Mouse (Mus musculus): Measurements from ENCODE around the gene Zfp760.
A peak's percentile ranks its signal among the peaks of the same experiment; 100 is the strongest.
"Not testable (repeated sequence)": the region's sequence is repeated elsewhere in the genome, so short reads cannot be mapped to it uniquely, and the experiment has no call there.

The Zfp760 gene

DNA sequence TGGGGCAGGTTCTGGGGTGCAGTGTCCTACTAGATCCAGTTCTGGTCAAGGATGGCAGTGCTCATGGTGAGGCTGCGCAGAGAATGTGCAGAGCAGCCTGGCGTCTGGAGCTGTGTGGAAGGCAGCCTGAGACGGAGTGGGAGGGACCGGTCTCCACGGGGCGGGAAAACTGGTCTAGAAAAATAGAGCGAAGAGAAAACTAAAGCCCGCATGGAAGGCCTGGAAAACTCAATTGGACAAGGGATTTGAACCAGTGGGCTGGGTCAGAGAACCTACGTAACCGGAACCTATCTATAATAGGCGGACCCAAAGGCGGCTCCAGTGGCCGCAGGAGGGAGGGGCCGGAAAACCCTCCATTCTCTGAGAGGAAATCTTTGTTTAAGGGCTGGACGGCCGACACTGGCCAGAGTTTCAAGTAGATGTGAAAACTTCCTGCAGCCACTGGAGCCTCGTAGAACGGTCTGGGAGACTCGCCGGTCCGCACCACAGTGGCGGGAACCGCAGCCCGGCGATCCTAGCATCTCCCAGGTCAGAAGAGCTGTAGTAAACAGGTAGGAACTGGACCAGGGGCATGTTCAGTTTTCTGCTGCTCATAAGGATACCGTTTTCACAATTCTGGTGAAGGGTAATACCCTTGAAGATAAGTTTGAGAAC, at the start of gene Zfp760:
TSS of gene Zfp760 (plus strand) at position 399 of the 654 bp plus-strand sequence.
- peak; percentile 93 for DNase-seq (ENCODE audit: low read depth)

DNA sequence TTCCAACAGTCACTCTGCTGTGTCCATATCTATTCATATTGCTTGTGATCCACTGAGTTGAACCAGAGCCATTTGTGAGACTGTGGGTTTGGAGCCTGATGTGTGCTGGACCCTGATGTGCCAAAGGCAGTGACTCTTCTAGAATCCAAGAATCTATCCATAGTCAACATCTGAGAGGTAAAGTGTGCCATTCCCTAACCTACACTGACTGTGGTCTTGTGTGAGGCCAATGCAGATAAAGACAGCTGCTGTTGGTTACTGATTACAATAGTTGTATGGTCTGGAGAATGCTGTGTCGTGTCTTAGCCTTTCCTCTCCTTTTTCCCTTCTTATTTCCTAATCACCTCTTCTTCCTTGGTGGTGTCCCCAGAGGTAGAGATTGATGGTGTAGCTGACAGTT, 28.7 kb upstream of the Zfp760 start:
- not testable (repeated sequence) for DNase-seq (ENCODE audit: low read depth)

DNA sequence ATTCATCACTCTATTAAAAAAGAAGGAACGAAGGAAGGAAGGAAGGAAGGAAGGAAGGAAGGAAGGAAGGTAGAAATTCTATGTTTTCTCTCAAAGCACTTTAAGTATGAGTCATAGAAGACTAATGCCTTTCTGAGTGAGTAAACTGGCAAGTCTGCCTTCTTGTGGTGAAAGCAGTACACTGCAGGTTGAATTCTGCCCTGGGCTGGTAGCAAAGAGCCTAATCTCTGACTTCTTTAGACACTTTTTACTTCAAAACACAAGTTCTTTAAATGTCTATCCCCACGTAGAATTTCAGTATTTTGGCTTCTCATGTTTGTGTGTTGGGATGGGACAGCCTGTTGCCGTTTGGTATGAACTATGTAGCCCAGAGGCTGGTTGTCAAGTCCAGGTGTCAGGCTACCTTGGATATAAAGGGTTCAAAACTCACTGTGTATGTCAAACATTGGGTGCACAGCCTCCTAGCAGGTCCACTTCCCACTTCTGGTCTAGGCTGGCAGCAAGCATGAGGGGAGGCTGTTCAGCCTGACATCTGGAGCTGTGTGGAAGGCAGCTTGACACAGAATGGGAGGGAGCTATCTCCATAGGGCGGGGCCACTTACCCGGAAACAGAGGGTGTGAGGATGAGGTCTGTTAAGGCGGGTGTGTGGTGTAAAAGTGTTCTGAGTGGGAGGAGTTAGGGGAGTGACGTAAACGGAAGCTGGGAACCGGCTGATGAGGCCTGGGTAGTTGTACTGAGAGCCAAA, 28.1 kb upstream of the Zfp760 start:
- DNase-seq (ENCODE audit: low read depth): peak; percentile 97

DNA sequence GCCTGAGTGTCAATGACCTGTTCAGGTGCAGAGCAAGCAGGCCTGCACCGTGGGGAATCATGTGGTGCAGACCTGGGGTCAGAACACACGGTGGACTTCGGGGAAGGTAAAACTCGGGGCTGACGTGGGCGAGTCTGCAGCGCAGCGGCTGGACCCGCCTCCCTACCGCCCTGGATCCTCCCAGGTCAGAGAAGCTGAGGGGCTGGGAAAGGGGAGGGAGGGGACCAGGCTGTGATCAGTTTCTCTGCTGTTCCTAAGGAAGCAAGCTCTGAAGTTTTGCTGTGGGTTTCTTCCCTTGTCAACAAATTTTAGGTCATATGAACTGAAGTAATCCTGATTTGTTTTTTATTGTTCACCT, 27.5 kb upstream of the Zfp760 start:
- not testable (repeated sequence) for DNase-seq (ENCODE audit: low read depth)

DNA sequence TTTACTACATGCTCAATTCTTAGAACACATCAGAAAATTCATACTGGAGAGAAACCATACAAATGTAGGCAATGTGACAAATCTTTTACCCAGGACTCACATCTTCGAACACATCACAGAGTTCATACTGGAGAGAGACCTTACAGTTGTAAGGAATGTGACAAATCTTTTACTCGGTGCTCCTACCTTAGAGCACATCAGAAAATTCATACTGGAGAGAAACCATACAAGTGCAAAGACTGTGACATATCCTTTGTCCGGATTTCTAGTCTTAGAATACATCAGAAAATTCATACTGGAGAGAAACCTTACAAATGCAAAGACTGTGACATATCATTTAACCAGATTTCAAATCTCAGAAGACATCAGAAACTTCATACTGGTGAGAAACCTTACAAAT, 16.0 kb upstream of the Zfp760 start, which contains the start of gene Gm10226:
TSS of gene Gm10226 (plus strand) at position 301 of the 400 bp plus-strand sequence.
- no peak for DNase-seq (ENCODE audit: low read depth)

DNA sequence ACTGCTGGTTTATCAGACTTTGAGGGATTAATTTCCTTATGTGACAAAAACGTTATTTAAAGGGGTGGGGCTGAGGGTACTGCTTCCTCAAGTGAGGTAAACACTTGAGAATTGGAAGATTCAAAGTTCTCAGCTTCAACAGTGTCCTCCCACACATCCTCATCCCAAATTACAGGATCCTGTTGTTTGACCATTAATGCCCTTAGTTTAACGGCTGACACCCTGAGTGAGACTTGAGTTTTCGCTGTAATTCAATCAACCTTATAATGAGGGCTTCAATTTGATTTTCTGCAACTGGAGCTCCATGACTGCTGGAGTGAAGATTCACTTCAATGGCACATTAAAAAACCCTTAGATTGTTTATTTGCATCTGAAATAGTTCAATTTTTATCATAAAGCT, 14.2 kb upstream of the Zfp760 start:
- no peak for DNase-seq (ENCODE audit: low read depth)

DNA sequence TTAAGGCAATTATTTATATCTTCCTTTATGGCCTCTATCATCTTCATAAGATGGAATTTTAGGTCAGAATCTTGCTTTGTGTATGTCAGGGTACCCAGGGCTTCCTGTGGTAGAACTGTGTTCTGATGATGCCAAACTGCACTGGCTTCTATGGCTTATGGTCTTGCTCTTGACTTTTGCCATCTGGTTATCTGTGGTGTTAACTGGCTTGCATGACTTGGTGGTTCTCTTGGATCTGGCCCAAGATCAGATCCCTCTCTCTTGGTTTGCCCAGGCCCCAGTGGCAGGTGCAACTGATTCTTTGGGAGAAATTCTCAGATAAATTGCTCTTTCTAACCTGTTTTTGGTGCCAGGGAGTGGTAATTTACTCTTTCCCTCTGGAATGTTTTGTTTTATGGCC, 11.5 kb upstream of the Zfp760 start:
- DNase-seq (ENCODE audit: low read depth): peak; percentile 9

DNA sequence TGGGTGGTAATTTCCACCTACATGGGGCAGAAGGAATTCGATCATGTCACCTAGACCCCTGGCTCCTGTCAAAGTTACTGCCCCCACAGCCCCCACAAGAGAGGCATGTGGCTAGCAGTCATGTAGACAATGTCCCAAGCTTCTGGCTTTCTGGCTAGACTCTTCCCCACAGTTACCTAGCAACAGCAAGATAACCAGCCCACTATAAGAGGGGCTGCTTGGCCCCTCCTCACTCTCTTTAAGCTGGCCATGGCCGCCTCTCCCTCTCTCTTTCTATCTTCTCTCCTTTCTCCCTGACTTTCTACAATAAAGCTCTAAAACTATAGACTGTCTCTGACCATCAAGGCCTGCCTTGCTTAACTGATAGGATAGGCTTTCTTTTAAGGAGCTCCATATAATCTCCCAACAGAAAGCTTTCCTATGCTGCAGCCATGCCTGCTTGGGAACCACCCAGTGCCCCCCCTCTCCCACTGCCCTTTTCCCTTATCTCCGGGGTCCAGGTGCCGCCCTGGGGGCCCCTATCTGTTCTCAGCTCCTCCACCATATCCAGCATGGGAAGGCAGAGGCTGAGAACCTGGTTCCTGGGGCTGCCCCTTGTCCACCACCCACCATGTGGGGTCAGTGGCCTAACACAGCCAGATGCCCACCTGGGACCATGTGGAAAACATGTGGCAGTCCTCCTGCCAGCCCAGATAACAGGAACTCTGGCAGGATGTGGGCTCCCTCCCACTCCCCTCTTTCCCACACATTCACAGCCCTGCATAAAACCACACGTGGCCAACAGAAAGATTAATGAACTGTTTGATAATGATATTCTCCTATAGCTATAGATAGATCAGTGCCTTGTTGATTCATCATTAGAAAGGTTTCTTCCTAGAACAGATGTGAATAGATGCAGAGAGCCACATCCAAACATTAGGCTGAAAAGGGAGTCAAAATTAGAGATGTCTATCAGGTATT, 5.0 kb upstream of the Zfp760 start:
- DNase-seq (ENCODE audit: low read depth): peak; percentile 72

DNA sequence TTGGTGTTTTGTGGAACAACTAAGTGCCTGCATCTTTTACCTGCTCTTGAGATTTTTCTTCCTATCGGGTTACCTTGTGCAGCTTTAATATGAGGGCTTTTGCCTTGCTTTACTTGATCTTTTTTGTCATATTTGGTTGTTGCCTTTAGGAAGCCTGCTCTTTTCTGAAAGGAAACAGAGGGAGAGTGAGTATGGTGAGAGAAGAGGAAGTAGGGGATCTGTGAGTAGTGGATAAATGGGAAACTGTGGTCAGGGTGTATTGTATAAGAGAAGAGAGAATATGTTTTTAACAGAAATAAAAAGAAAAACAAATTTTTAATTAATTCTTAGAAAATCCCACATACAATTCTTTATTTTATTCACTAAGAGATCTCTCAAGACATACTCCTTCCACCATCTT, 4.1 kb upstream of the Zfp760 start:
- peak; percentile 82 for DNase-seq (ENCODE audit: low read depth)

DNA sequence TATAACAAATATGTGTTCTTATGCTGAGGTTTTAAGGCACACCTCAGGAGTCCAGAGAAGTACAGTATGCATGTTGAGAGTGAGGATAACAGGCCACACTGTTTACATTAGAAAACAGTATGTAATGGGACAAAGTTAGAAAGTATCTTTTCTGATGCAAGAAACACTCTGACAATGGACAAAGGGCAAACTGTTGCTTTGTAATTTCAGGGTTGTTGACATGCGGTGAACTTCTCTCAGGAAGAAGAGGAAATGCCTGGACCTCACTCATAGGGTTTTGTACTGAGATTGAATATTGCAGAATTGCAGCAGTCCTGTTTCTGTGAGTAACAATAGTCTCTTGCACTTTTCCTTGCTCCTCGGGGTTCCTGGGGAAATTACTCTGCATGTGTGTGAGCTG, 860 bp downstream of the Zfp760 start:
- DNase-seq (ENCODE audit: low read depth): peak; percentile 61

DNA sequence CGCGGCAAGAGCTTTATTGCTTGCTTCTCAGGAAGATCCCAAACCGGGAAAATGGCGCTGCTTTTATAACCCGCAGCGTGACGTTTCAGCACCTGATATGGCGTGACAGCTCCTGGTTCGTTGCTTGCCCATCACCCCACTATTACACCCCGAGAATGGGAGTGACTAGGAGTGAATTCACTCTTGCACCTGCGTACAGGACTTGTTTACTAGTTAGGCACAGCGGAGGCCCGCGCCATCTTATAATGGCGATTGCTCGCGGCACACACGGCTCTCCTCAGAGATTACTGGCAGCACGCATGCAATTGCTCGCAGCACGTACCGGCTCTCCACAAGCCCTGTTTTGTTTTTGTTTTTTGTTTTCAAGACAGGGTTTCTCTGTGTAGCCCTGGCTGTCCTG, 23.0 kb downstream of the Zfp760 start, which contains the start of gene Zfp229:
TSS of gene Zfp229 (plus strand) at position 301 of the 400 bp plus-strand sequence.
- DNase-seq (ENCODE audit: low read depth): not testable (repeated sequence)

DNA sequence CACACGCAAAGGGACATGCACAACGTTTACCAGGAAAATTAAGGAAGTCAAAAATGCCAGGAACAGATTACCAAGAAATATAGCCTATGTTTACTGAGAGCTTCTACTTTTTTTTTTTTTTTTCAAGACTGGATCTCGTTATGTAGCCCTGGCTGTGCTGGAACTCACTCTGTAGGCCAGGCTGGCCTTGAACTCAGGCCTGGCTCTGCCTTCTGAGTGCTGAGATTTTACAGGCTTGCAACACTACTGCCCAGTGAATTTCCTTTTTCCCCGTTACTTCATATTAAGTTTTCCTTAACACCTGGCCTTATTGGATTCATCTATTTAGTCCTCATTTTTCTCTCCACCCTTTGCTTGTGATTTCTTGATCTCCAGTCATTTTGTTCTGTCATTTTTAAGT, 25.5 kb downstream of the Zfp760 start:
- no peak for DNase-seq (ENCODE audit: low read depth)

DNA sequence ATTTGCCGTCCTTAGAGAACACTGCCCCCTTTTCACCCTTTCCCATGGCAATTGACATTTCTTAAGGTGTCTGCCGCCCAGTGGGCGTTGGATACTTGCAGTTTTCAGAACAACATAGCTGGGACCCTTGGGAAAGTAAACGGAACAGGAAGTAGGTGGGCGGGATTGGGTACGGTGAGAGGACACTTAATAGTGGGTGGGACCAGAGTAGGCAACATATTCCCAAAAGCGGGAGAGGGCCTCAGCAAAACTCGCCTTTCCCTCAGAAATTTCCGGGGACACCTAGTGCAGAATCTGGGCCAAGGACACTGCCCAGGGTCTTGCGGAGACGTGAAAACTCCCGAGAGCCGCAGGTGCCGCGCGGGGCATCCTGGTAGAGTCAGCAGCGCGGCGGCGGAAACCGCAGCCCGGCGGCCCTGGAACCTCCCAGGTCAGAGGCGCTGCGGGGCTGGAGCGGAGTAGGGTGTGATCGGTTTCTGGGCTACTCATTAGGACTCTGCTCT, 26.0 kb downstream of the Zfp760 start:
- peak; percentile 93 for DNase-seq (ENCODE audit: low read depth)

DNA sequence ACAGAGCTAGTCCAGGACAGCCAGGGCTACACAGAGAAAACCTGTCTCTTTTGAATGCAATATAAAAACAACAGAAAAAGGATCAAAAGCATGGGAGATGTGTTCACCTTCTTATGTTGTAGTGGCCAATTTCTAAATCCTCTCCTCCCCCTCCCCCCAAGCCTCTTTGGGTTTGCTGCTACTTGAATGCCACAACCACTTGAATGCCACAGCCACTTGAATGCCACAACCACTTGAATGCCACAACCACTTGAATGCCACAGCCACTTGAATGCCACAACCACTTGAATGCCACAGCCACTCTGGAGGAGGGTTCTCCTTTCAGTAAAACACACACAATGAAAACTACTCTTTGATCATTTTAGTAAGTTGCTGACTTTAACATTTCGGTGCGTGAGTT, 45.2 kb downstream of the Zfp760 start:
- no peak for DNase-seq (ENCODE audit: low read depth)

DNA sequence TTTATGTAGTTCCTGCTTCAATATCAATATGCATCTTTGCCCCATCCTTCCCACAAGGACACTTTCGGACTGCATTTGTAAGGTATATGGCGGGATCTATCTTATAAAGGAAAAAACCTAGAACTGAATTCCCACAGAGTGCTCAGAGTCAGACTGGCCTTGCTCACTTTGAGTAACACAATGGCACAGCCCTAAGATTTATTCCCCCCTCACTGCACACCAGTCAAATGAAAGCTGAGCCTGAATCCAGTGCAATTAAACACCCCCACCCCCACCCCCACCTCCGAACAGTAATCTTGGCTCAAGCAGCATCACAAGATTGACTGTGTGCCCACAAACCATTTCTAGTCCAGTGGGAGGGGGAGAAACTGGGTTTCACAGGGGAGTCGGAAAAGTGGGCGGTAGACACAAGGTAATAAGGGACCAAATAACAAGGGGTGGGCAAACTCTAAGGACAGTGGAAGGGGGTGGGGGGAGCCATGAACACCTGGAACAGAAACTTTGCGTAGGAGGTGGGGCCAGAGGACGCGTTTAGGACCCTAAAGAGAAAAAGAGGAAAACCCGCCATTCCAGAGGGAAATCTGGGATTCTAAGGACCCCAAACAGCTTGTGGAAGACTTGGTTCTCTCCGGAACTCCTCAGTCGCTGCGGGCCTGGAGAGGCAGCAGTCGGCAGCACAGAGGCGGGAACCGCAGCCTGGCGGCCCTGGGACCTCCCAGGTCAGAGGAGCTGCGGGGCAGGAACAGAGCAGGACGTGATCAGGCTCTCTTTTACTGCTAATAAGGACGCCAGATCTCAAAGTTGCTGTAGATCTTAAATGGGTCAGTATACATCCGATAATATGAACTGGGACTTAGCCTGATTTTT, 46.0 kb downstream of the Zfp760 start:
- no peak for DNase-seq (ENCODE audit: low read depth)

DNA sequence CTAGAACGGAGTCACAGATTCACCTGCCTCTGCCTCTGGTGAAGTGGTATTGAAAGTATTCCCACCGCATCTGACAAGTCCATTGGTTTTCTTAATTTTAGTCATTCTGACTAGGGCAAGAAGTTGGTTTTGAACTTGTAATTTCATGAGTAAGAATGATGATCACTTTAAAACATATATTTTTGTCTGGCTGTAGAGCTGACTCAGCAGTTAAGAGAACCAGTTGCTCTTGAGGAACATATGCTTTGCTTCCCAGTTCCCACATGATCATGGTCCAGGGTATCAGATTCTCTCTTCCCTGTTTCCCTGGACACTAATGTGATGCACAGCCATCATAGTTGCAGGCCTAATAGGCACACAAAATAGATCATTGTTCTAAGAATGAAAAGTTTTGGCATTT, 62.8 kb downstream of the Zfp760 start:
- no peak for DNase-seq (ENCODE audit: low read depth)
